Mouse (Mus musculus) G1E (cell line): Measurements from ENCODE around the gene Gsdmc4.

ENCODE experiments used
- CTCF ChIP-seq: IDR thresholded peaks from 2 replicates; pipeline ENCODE4 v1.5.1; 2012; ENCODE audit warnings: low read depth, low read length, inconsistent platforms, mixed read lengths
- GATA1 ChIP-seq: IDR thresholded peaks from 2 replicates; pipeline ENCODE4 v1.6.1; 2012; ENCODE audit warnings: borderline replicate concordance, low read length, inconsistent platforms, mixed read lengths
- POLR2AphosphoS5 ChIP-seq: IDR thresholded peaks from 2 replicates; pipeline ENCODE4 v1.6.1; 2012; ENCODE audit warnings: low read depth, low read length, inconsistent platforms; ENCODE audit not compliant: insufficient replicate concordance
- TAL1 ChIP-seq: conservative IDR thresholded peaks from 2 replicates; pipeline ENCODE4 v1.6.1; 2012; ENCODE audit warnings: low read depth, low read length, inconsistent platforms, mixed read lengths

GRCm38 (mm10) chr15:63941221-63941620, 29.1 kb upstream of the Gsdmc4 start:
- no peak for TF ChIP-seq CTCF
- TF ChIP-seq POLR2AphosphoS5: no peak
- TF ChIP-seq TAL1: no peak
- TF ChIP-seq GATA1: no peak
